Mouse (Mus musculus): Measurements from ENCODE around the gene Knstrn.

GRCm38 (mm10) chr2:118802542-118803118 is 11.2 kb upstream of the Knstrn start:
- no peak for TF ChIP-seq CTCF (IDR thresholded peaks at IDR 0.05 in 2 of 3, conservative IDR thresholded peaks at IDR 0.05 in 1 of 3; ENCODE audit: control insufficient read depth in 1 of 3, insufficient read depth in 1 of 3, low read depth in 2 of 3, low read length in 3 of 3, poor library complexity in 1 of 3, severe bottlenecking in 1 of 3)
- no peak; the same call in 1 of the 2 replicates for TF ChIP-seq GATA1 (IDR thresholded peaks at IDR 0.05; ENCODE audit: low read depth, low read length)

Data from MEL (cell line).